Mouse (Mus musculus) urinary bladder, adult 18-20 months (tissue): ENCODE measurements around the gene Tmem59l.

ENCODE experiments used
- DNase-seq, 2 experiments: peaks; one replicate each; pipeline ENCODE4 v3.0.0; 2022; ENCODE audit warnings: low spot score in 2 of 2, mixed read lengths in 2 of 2

Tmem59l gene

DNA sequence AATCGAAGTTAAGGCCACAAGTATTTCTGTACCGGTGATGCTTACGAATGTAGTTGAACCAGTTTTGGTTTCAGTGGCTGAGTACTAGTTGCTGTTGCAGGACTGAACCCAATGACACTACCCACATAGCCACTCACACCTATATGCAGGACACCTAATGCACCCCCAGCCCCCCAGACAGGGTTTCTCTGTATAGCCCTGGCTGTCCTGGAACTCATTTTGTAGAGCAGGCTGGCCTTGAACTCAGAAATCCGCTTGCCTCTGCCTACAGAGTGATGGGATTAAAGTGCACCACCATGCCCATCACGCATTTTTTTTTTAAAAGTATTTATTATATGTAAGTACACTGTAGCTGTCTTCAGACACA, 19.9 kb upstream of the Tmem59l start:
- DNase-seq: no peak

GRCm38 (mm10) chr8:70506328-70507026, 19.3 kb upstream of the Tmem59l start, which contains the start of gene Rex1bd:
TSS of gene Rex1bd (minus strand) at chr8:70506752.
- DNase-seq: peak; percentile 88 to 94

GRCm38 (mm10) chr8:70505698-70506327, 18.7 kb upstream of the Tmem59l start:
- DNase-seq: no peak

GRCm38 (mm10) chr8:70504851-70505250, 17.7 kb upstream of the Tmem59l start:
- DNase-seq: peak; percentile 45 to 72

DNA sequence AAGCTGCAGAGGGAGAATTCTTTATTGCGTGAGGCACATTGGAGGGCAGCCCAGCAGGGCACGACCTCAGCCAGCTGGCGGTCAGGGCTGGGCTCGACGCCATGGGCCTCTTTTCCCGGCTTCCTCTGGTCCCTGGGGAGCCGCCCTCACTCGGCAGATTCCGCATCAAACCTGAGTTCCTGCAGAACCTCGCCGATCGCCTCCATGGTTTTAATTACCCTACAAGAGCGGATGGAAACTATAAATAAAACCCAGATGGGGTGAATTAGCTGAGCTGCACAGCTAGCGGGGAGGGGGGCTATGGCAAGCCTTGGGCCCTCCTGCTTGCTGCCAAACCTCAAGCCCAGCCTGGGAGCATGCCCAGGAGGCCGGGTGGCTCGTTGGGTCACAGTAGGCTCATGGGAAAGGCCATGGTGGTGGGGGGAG, 17.1 kb upstream of the Tmem59l start:
- no peak for DNase-seq

DNA sequence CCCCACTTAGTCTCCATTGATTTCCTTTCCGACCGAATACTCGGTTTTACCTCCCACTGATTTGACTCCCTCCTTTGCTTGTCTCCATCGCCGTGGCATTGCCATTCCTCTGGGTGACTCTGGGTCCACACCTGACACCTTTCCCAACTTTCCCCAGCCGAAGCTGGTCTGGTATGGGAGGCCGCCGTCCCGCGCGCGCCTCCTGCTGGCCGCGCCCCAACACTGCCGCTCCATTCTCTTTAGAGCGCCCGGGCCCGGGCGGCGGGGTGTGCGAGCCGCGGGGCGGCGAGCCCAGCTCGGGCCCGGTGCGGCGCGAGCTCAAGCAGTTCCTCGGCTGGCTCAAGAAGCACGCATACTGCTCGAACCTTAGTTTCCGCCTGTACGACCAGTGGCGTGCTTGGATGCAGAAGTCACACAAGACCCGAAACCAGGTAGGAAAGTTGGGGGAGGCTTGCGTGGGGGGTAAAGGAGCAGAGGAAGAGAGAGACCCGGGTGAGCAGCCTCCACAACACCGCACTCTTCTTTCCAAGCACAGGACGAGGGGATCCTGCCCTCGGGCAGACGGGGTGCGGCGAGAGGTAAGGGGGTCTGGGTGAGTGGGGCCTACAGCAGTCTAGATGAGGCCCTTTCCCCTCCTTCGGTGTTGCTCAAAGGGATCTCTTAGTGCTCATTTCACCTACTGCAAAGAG, 16.0 kb upstream of the Tmem59l start:
- peak; percentile 45 to 51 for DNase-seq

DNA sequence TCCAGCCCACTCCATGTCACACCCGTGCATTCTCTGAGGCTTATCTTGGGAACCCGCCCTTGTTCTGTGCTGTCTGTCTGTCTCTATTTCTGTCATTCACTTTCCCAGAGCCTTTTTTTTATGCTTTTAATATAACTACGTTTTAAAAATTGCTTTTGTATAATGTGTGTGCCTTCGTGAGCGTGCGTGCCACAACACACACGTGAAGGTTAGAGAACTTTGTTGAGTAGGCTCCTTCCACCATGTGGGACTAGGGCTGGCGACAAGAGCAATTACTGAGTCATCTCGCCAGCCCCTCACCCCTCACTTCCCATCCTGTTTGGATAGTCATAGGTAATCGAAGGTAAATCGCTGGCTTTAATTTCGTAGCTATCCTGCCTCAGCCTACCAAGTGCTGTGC, 15.4 kb upstream of the Tmem59l start:
- no peak for DNase-seq

- DNase-seq: no peak
Measured at GRCm38 (mm10) chr8:70501820-70502529, 14.8 kb upstream of the Tmem59l start.

DNA sequence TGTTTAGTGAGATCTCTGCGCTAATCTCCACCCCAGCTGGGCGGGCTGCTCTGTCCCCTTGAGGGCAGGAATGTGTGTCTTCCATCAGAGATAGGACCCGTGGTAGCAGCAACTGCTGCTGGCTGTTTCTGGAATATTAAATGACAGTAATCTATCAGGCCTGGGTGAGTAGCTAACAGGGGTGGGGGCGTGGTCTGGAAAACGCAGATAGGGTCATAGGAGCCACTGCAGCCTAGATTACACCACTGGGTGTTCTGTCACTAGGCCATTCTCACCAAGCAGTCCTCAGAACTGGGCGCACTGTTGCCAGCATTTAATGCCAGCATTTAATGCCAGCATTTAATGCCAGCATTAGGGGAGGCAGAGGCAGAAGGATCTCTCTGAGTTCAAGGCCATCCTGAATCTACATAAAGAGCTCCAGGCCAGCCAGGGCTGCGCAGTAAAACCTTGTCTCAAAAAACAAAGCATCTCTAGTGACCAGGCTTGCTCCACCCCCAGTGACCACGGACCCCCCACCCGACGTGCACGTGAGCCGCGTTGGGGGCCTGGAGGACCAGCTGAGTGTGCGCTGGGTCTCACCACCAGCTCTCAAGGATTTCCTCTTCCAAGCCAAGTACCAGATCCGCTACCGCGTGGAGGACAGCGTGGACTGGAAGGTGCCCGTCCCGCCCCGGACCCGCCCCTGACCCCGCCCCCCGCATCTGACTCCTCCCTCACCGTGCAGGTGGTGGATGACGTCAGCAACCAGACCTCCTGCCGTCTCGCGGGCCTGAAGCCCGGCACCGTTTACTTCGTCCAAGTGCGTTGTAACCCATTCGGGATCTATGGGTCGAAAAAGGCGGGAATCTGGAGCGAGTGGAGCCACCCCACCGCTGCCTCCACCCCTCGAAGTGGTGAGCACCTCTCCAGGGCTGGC, 13.5 kb upstream of the Tmem59l start:
- DNase-seq: no peak

DNA sequence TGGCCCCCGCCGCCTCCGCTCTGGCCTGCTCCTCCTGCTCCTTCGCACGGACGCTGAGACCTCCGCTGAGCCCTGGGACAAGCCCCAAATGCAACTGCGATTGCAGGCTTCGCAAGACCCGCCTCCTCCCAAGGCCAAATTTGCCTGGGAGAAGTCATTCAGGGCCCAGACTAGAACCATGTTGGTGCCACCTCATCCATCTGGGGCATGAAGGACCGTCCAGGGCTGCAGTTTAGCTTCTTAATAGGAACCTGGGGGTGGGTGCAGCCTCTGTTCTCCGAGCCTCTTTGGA, 8.6 kb upstream of the Tmem59l start:
- DNase-seq: no peak

DNA sequence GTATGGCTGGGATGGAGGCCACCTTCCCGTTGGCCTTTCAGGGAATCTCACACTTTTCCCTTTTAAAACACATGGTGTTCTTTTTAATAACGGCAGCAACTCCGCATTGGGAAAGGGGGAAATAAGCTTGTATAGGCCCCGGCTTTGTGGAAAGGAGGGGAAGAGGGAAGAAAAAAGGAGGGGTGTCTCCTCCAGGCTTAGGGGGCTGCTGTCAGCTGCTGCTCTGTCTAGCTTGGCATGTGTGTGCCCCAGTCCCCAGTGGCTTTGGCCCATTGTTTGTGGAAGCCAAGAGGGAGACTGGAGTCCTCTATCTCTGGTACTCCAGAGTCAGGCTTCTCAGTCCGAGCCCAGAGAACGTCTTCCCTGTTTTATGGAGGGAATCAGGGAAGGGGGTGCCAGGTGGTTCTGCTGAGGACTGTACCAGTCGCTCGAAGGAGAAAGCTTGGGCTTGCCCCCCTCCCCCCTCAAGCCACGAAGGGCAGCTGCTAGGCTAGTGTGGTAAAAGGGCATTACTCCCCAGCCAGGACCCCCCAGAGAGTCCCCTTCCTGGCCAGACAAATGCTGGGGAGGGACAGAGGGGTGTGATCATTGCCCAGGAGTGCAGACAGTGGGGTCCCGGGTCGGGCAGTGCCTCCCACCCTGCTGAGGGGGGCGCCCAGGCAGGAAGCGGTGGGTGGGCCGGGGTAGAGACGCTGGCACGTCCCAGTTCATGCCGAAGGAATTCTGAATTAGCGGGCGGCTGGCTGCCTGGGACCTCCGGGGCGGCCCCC, 8.0 kb upstream of the Tmem59l start:
- DNase-seq: no peak

DNA sequence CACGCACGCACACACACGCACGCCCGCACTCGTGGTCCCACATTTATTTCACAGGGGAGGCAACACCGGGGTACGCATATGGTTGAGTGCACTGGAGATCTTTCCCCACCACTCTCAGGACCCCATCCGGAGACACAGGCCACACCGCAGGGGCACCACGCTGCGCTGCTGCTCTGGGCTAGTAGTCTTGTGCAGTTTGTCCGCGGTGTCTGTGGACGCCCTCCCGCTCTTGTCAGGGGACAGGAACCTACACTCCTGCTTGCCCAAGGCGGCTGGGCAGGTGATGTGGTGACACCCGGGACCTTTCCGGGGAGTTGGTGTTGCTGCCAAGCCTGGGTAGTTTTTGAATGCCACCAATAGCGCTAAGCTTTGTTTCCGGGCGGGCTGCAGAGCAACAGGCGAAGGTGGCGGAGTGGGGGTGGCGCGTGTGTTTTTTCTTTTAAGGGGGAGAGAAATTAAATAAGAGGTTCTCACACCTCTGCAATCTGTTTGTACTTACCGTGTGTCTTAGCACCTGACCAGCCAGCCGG, 7.3 kb upstream of the Tmem59l start:
- DNase-seq: no peak

- DNase-seq: no peak
Measured at GRCm38 (mm10) chr8:70493692-70494415, 6.7 kb upstream of the Tmem59l start.

- no peak for DNase-seq
Measured at GRCm38 (mm10) chr8:70492664-70493640, 5.8 kb upstream of the Tmem59l start, which contains the start of gene Crlf1. TSS of gene Crlf1 (plus strand) at chr8:70493158.

GRCm38 (mm10) chr8:70490880-70491495, 3.8 kb upstream of the Tmem59l start:
- DNase-seq: no peak

- DNase-seq: no peak
Measured at GRCm38 (mm10) chr8:70490061-70490879, 3.1 kb upstream of the Tmem59l start.

- DNase-seq: no peak
Measured at GRCm38 (mm10) chr8:70489576-70489975, 2.4 kb upstream of the Tmem59l start.
